Mouse (Mus musculus) cerebellum, postnatal 14 days (tissue): ENCODE results near the gene Lima1.
"Not testable (repeated sequence)": the region's sequence is repeated elsewhere in the genome, so short reads cannot be mapped to it uniquely, and the experiment has no call there.

ENCODE experiments used
- DNase-seq, 2 experiments: peaks; one replicate each; pipeline ENCODE4 v3.0.0; 2021; ENCODE audit warnings: mixed read lengths in 2 of 2

Lima1 gene

GRCm38 (mm10) chr15:99875334-99875869 lies at the start of gene Lima1:
Lima1 (minus strand) TSS chr15:99875456.
- peak; percentile 91 to 92 for DNase-seq

- no peak for DNase-seq
These were observed 44.4 kb upstream of the Lima1 start for GRCm38 (mm10) chr15:99919601-99920158.

- DNase-seq, result no peak
These were observed 42.0 kb upstream of the Lima1 start for GRCm38 (mm10) chr15:99917264-99917663.

DNA sequence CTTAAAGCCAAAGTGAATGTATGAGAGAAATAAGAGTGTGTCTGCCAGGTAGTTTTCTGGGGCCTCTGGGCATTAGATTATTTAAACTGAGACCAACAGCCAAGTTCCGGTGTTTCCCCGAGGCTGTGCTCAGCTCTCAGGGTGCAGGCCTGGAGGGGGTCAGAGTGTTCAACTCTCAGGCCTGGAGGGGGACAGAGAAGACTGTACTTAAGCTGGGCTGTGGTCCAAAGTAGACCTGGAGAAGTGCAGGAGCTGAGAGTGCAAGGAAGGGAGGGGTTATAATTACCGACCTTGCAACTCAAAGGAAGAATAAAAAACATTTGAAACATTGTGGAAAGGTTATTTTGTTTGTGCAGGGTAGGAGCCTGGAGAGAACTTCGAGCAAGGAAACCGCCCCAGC lies 39.4 kb upstream of the Lima1 start:
- DNase-seq, result no peak

DNA sequence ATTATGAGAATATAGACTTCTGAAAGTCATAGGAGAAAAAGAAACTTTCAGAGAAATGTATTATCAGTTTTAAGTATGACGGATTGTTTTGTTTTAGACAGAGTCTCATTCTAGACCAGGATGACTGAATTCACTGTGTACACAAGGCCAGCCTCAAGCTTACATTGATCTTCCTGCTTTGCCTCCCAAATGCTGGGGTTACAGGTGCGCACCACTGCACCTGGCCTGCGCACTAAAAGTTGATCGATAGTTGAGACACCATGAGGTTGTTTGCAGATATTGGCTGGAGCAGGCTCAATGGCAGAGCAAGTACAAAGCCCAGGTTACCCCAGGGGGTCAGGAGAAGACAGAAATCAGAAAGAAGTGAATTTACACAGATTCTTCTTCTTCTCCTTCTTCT lies 36.5 kb upstream of the Lima1 start:
- DNase-seq, result no peak

GRCm38 (mm10) chr15:99909339-99909996 lies 34.2 kb upstream of the Lima1 start:
- peak; percentile 56 to 75 for DNase-seq

GRCm38 (mm10) chr15:99907514-99907913 lies 32.3 kb upstream of the Lima1 start:
- no peak for DNase-seq

GRCm38 (mm10) chr15:99907041-99907440 lies 31.8 kb upstream of the Lima1 start:
- DNase-seq, result no peak

DNA sequence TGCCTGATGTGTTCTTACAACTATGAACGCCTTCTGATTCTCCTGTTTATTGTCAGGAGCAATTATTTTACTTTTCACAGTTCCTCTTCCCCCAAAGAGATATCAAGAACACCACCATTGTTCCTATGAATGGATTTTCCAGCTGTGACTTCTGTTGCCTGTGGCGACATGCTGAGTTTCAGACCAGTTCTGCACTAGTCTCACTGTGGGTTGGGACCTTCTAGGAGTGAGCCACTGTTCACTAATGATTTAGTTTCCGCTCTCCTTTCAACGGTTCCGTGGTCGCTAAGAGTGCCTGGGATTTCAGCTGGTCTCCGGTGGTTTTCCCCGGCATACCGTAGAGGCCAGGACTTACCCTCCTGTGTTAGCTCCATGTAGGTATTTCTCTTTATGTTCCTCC lies 29.6 kb upstream of the Lima1 start:
- no peak for DNase-seq

DNA sequence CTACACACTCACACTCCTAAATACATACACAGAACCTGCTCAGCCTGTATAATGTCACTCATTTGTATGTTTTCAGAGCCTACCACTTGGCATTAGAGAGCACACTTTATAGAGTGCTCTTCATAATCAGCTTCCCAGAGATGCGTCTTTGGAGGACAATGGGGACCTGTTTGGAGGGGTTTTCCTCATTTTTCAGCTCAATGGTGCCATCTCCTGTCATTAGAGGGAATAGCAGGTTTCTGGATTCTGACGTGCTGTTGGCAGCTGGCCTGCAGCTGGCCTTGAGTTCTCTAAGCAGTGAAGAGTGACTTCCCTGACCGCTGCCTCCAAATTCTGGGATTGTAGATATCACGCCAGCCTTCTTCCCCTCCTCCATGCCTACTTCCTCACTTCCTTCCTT lies 29.1 kb upstream of the Lima1 start:
- DNase-seq, result peak; percentile 68 to 79

DNA sequence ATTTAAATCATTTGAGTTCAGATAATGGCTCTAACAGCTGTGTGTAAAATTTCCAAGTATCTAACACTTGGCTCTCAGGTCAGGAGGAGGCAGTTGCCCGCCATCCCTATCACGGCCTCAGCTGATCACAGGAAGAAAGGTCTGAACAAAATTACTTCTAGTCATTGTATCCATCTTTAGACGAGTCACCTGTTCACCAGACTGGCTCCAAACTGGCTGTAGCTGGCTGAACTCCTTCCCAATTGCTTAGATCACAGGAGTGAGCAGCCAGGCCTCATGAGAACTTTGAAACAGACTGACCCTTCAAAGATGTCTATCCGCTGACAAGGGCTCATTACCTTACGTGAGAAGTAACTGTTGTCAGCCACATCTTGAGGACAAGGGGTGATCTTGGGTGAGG lies 28.0 kb upstream of the Lima1 start:
- DNase-seq, result no peak

- DNase-seq, result no peak
These were observed 27.5 kb upstream of the Lima1 start for GRCm38 (mm10) chr15:99902786-99903185.

GRCm38 (mm10) chr15:99896621-99897020 lies 21.4 kb upstream of the Lima1 start:
- DNase-seq, result no peak

- DNase-seq, result no peak
These were observed 16.1 kb upstream of the Lima1 start for GRCm38 (mm10) chr15:99891355-99891754.

GRCm38 (mm10) chr15:99890412-99891236 lies 15.4 kb upstream of the Lima1 start:
- no peak for DNase-seq

GRCm38 (mm10) chr15:99889275-99889874 lies 14.1 kb upstream of the Lima1 start:
- no peak for DNase-seq

- not testable (repeated sequence) for DNase-seq
These were observed 11.9 kb upstream of the Lima1 start for GRCm38 (mm10) chr15:99887130-99887529.

DNA sequence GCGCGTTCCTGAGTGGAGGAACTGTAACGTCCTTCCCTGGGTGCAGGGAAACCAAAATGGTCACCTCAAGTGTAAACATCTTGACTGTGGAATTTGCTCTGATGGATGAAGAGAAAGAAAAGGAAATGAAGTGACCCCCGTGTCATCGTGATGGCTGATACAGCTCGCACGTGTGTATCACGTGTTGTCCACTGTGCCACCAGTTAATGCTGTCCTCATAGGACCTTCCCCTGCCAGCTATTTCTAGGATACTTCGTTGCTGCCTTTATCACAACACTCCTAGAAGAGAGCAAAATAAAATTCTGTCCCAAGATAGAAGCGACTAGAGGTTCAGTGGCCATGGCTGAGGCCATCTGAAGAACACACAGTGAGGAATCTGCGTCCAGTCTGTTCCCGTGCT lies 8.8 kb upstream of the Lima1 start:
- DNase-seq, result no peak

DNA sequence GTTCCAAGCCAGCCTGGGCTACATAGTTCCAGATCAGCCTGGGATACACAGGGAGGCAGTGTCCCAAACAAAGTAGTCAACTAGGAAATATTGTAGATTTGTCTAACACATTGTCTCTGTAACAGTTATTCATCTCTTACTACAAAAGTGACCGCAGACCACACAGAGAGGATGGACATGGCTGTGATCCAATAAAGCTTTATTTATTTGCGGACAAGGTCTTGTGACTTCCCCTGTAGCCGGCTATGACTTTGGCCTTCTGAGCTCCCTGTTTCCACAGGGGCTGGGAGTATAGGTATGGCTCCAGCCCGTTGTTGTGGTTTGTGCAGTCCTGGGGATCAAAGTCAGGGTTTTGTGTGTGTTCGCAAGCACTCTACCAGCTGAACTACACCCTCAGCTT lies 3.3 kb upstream of the Lima1 start:
- DNase-seq, result no peak

DNA sequence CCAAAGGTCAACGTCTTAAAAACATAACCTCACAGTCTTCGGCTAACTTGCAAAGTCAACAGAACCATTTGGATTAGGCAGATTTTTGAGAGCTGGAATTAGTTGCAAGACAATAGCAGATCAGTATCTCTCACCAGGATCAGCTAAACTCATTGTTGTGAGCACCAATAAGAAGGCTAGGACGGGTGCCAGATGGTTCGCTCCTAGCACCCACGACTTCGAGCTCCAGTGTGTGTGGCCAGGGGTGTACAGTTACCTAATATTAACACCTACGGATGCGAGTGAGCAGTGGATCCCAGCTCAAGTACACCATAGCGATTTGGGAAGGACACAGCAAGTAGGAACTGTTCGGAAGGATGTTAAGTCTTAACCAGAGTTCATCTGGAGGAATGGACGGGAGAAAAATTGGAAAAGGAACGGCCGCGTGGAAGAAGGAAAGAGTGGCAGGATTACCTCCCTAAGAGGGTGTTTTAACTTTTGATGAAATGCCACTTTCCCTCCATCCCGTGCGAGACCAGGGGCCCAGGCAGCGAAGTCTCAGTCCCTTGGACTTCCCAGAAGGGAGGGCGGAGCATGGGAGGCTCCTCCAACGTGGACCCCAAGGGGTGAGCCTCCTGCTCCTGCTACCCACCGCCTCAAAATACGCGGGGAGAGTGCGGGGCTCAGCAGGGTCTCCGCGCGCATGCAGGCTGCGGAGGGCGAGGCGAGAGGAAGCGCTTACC lies 483 bp downstream of the Lima1 start:
- DNase-seq, result peak; percentile 20 to 45

GRCm38 (mm10) chr15:99872543-99872942 lies 2.7 kb downstream of the Lima1 start:
- no peak for DNase-seq

DNA sequence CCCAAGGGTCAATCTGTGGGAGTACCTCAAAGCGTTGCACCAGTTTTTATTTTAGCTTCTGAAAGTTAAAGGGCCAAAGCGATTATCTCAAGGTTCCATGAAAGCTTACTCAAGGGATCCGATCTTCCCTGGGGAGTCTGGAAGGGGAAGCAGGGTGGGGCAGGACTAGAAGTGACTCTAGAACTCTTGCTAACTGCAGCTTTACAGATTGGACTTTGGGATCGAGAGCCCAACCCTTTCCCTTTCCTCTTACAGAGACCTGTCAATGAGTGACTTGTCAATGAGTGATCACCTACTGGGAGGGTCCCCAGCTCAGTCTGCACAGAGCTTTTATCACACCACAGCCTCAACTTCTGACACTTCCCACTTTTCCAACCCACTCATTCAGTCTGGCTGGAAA lies 7.6 kb downstream of the Lima1 start:
- DNase-seq, result no peak
